Mouse (Mus musculus) kidney, embryonic 14.5 days (tissue): ENCODE measurements around the gene 1700030J22Rik. TPM values are rescaled to one million over a fixed set of nuclear protein-coding genes. Genes with fewer than 3 reads are reported as not detected.

Experiments
- ATAC-seq: fragments of 200-750 bp; cut with Nextera tagmentation; 2 replicates; pipeline ENCODE4 v1.8.0; 2017; ENCODE audit warnings: moderate number of reproducible peaks, mild to moderate bottlenecking, moderate TSS enrichment, moderate library complexity; ENCODE audit not compliant: low FRiP score, low TSS enrichment
- H3K27ac ChIP-seq: fragments of 300-500 bp; sonication (generic); 2 replicates; pipeline ENCODE4 v1.5.1; 2014; ENCODE audit warnings: low read depth, mild to moderate bottlenecking, low read length, moderate library complexity, mixed read lengths
- H3K27me3 ChIP-seq: fragments of 300-500 bp; sonication (generic); 2 replicates; pipeline ENCODE4 v1.6.1; 2014; ENCODE audit warnings: mild to moderate bottlenecking, low read length; ENCODE audit not compliant: control insufficient read depth, insufficient read depth
- H3K36me3 ChIP-seq: fragments of 300-500 bp; sonication (generic); 2 replicates; pipeline ENCODE4 v1.6.1; 2014; ENCODE audit warnings: low read length, mixed read lengths; ENCODE audit not compliant: control insufficient read depth, insufficient read depth
- H3K4me1 ChIP-seq: fragments of 300-500 bp; sonication (generic); 2 replicates; pipeline ENCODE4 v1.6.1; 2014; ENCODE audit warnings: low read length, mixed read lengths; ENCODE audit not compliant: control insufficient read depth, insufficient read depth
- H3K4me2 ChIP-seq: fragments of 300-500 bp; sonication (generic); replicated peaks from 2 replicates; pipeline ENCODE4 v1.6.1; 2014; ENCODE audit warnings: low read depth, mild to moderate bottlenecking, low read length
- H3K4me3 ChIP-seq: fragments of 300-500 bp; sonication (generic); 2 replicates; pipeline ENCODE4 v1.5.1; 2014; ENCODE audit warnings: mild to moderate bottlenecking, low read length
- H3K9ac ChIP-seq: fragments of 300-500 bp; sonication (generic); 2 replicates; pipeline ENCODE4 v1.6.1; 2014; ENCODE audit warnings: low read depth, mild to moderate bottlenecking, low read length, moderate library complexity
- H3K9me3 ChIP-seq: fragments of 300-500 bp; sonication (generic); 2 replicates; pipeline ENCODE4 v1.6.1; 2016; ENCODE audit warnings: low read length; ENCODE audit not compliant: control insufficient read depth
- WGBS: fragments of 180-500 bp; shearing (Covaris S2); extraction: QIAGEN DNeasy Blood & Tissue Kit; methylation state at CpG from one replicate; pipeline ENCODE4 v1.1.7; 2014; 5-methylcytosine and 5-hydroxymethylcytosine counted together
- polyA plus RNA-seq: library from polyadenylated mRNA; unstranded; fragments of >200 nt; fragmentation: Nextera tagmentation; extraction: Ambion mirVana; gene quantifications from 2 replicates; pipeline ENCODE4 v1.2.1, GENCODE M21; 2014

1700030J22Rik gene
- 2.5 and 2.7 TPM in 2 replicates for polyA plus RNA-seq

- Histone ChIP-seq H3K9ac (peak within 1 kb of the TSS; percentile 13; the same call in 1 of the 2 replicates), H3K27ac (no peak within 1 kb of the TSS), H3K4me3 (peak within 1 kb of the TSS; percentile 74), H3K4me2 (peak within 1 kb of the TSS; percentile 64), H3K36me3 (peaks cover 12% of the 10 kb centered on the region), H3K4me1 (0 out of 2 replicates have a peak, but pooled peaks cover 5% of the 10 kb centered on the region), H3K9me3 (no peaks in the 10 kb centered on the region), H3K27me3 (no peaks in the 10 kb centered on the region)
- WGBS: under 1% methylated on average over 46 of the region's 46 CpGs
- ATAC-seq: peak; percentile 98
Observed at GRCm38 (mm10) chr8:116978631-116979256, at the start of gene 1700030J22Rik. Gene 1700030J22Rik, minus strand, starts transcription at chr8:116978959.

- Histone ChIP-seq H3K4me1 (0 out of 2 replicates have a peak, but pooled peaks cover 3% of the 10 kb centered on the region), H3K9me3 (no peaks in the 10 kb centered on the region), H3K9ac (no peak overlapping the region), H3K36me3 (no peaks in the 10 kb centered on the region), H3K4me2 (no peak overlapping the region), H3K4me3 (no peak overlapping the region), H3K27me3 (no peaks in the 10 kb centered on the region), H3K27ac (no peak overlapping the region)
- ATAC-seq: no peak
- WGBS: 79% methylated on average over 5 of the region's 5 CpGs
Observed at GRCm38 (mm10) chr8:117027601-117028000, 48.8 kb upstream of the 1700030J22Rik start.

- Histone ChIP-seq H3K27me3 (no peaks in the 10 kb centered on the region; the same call in 1 of the 2 replicates), H3K9me3 (no peaks in the 10 kb centered on the region), H3K36me3 (no peaks in the 10 kb centered on the region), H3K27ac (no peak overlapping the region), H3K4me2 (no peak overlapping the region), H3K9ac (no peak overlapping the region), H3K4me3 (no peak overlapping the region), H3K4me1 (no peaks in the 10 kb centered on the region)
- WGBS: 73% methylated on average over 1 of the region's 1 CpGs
- ATAC-seq: no peak; the same call in 1 of the 2 replicates
Observed at GRCm38 (mm10) chr8:117022297-117022993, 43.7 kb upstream of the 1700030J22Rik start.

- Histone ChIP-seq H3K4me1 (no peaks in the 10 kb centered on the region), H3K9ac (no peak overlapping the region)
Observed at GRCm38 (mm10) chr8:117019323-117020275, 40.8 kb upstream of the 1700030J22Rik start.

GRCm38 (mm10) chr8:117017896-117018295, 39.1 kb upstream of the 1700030J22Rik start:
- Histone ChIP-seq H3K4me2 (no peak overlapping the region), H3K4me1 (no peaks in the 10 kb centered on the region), H3K27ac (no peak overlapping the region), H3K36me3 (no peaks in the 10 kb centered on the region), H3K4me3 (no peak overlapping the region), H3K9ac (no peak overlapping the region), H3K27me3 (no peaks in the 10 kb centered on the region; the same call in 1 of the 2 replicates), H3K9me3 (no peaks in the 10 kb centered on the region)
- no peak for ATAC-seq
- 93% methylated on average over 4 of the region's 4 CpGs for WGBS

More at GRCm38 (mm10) chr8:117019323-117020275, 40.8 kb upstream of the 1700030J22Rik start:
- Histone ChIP-seq H3K4me3 (no peak overlapping the region), H3K36me3 (no peaks in the 10 kb centered on the region), H3K4me2 (no peak overlapping the region), H3K9me3 (no peaks in the 10 kb centered on the region), H3K27me3 (no peaks in the 10 kb centered on the region; the same call in 1 of the 2 replicates), H3K27ac (no peak overlapping the region)
- no peak for ATAC-seq
- 83% methylated on average over 18 of the region's 18 CpGs for WGBS

- no peaks in the 10 kb centered on the region; the same call in 1 of the 2 replicates for H3K27me3 ChIP-seq
- no peak overlapping the region for H3K4me2 ChIP-seq
- no peaks in the 10 kb centered on the region for H3K9me3 ChIP-seq
- no peak overlapping the region for H3K27ac ChIP-seq
- H3K36me3 ChIP-seq: no peaks in the 10 kb centered on the region
- H3K4me1 ChIP-seq: no peaks in the 10 kb centered on the region
- WGBS: 50% methylated on average over 8 of the region's 8 CpGs
- no peak for ATAC-seq
- H3K4me3 ChIP-seq: no peak overlapping the region
- H3K9ac ChIP-seq: no peak overlapping the region
Observed at GRCm38 (mm10) chr8:117017006-117017405, 38.2 kb upstream of the 1700030J22Rik start.

GRCm38 (mm10) chr8:117015670-117016069, 36.9 kb upstream of the 1700030J22Rik start:
- Histone ChIP-seq H3K4me1 (no peaks in the 10 kb centered on the region), H3K9me3 (no peaks in the 10 kb centered on the region), H3K36me3 (no peaks in the 10 kb centered on the region), H3K9ac (no peak overlapping the region), H3K27me3 (no peaks in the 10 kb centered on the region; the same call in 1 of the 2 replicates), H3K27ac (no peak overlapping the region), H3K4me3 (no peak overlapping the region), H3K4me2 (no peak overlapping the region)
- ATAC-seq: no peak
- WGBS: 68% methylated on average over 4 of the region's 4 CpGs

GRCm38 (mm10) chr8:117011366-117011765, 32.6 kb upstream of the 1700030J22Rik start:
- H3K36me3 ChIP-seq: no peaks in the 10 kb centered on the region
- H3K27ac ChIP-seq: no peak overlapping the region
- H3K4me2 ChIP-seq: no peak overlapping the region
- H3K9ac ChIP-seq: no peak overlapping the region
- ATAC-seq: no peak
- WGBS: 80% methylated on average over 9 of the region's 9 CpGs
- no peaks in the 10 kb centered on the region; the same call in 1 of the 2 replicates for H3K9me3 ChIP-seq
- no peaks in the 10 kb centered on the region for H3K27me3 ChIP-seq
- no peaks in the 10 kb centered on the region for H3K4me1 ChIP-seq
- no peak overlapping the region for H3K4me3 ChIP-seq
